Mouse (Mus musculus): Measurements from ENCODE around the gene Tmem37.
A peak's percentile ranks its signal among the peaks of the same experiment; 100 is the strongest.

The Tmem37 gene

GRCm38 (mm10) chr1:120073519-120074306 is at the start of gene Tmem37:
Gene Tmem37, minus strand, starts transcription at chr1:120074074.
- peak; percentile 95 to 96 for DNase-seq

GRCm38 (mm10) chr1:120122634-120123383 is 48.9 kb upstream of the Tmem37 start:
- DNase-seq = no peak

- DNase-seq = no peak
These were observed 48.2 kb upstream of the Tmem37 start for GRCm38 (mm10) chr1:120121930-120122530.

GRCm38 (mm10) chr1:120120969-120121811 is 47.3 kb upstream of the Tmem37 start, which contains the start of the genes Dbi and 3110009E18Rik:
Gene Dbi, minus strand, starts transcription at chr1:120121078.
Gene 3110009E18Rik, plus strand, starts transcription at chr1:120121187.
- DNase-seq = peak; percentile 99

- DNase-seq = peak; percentile 84 to 92
These were observed 46.5 kb upstream of the Tmem37 start for GRCm38 (mm10) chr1:120120141-120120968.

- peak in 1 of 2 experiments; percentile 25 for DNase-seq
These were observed 45.5 kb upstream of the Tmem37 start for GRCm38 (mm10) chr1:120119389-120119788.

- no peak for DNase-seq
These were observed 45.0 kb upstream of the Tmem37 start for GRCm38 (mm10) chr1:120118854-120119253.

- peak; percentile 84 to 87 for DNase-seq
These were observed 42.2 kb upstream of the Tmem37 start for GRCm38 (mm10) chr1:120116106-120116505.

- peak; percentile 80 to 82 for DNase-seq
These were observed 41.8 kb upstream of the Tmem37 start for GRCm38 (mm10) chr1:120115671-120116081.

GRCm38 (mm10) chr1:120112251-120113187 is 38.6 kb upstream of the Tmem37 start:
- DNase-seq = peak in 1 of 2 experiments; percentile 32

GRCm38 (mm10) chr1:120111766-120112165 is 37.9 kb upstream of the Tmem37 start:
- DNase-seq = peak; percentile 46 to 58

GRCm38 (mm10) chr1:120109741-120110432 is 36.0 kb upstream of the Tmem37 start:
- DNase-seq = peak; percentile 84 to 85

GRCm38 (mm10) chr1:120105556-120105959 is 31.7 kb upstream of the Tmem37 start:
- DNase-seq = peak; percentile 60 to 70

GRCm38 (mm10) chr1:120101227-120101609 is 27.3 kb upstream of the Tmem37 start:
- DNase-seq = no peak

GRCm38 (mm10) chr1:120100456-120101226 is 26.8 kb upstream of the Tmem37 start:
- DNase-seq = peak; percentile 39 to 51

GRCm38 (mm10) chr1:120099483-120099882 is 25.6 kb upstream of the Tmem37 start:
- DNase-seq = peak in 1 of 2 experiments; percentile 32

GRCm38 (mm10) chr1:120098327-120098726 is 24.5 kb upstream of the Tmem37 start:
- peak; percentile 79 to 88 for DNase-seq

GRCm38 (mm10) chr1:120094920-120095319 is 21.0 kb upstream of the Tmem37 start:
- DNase-seq = no peak
